Mouse (Mus musculus): ENCODE data around the gene Mrps10. TPM values are rescaled to one million over a fixed set of nuclear protein-coding genes. Genes with fewer than 3 reads are reported as not detected.

The Mrps10 gene
- polyA plus RNA-seq, 1 experiment from 2014 or later, result 66.9 TPM

- Histone ChIP-seq H3K27me3 (no peaks in the 10 kb centered on the region), H3K9ac (no peak overlapping the region), H3K9me3 (replicated peaks) (no peaks in the 10 kb centered on the region), H3K4me1 (no peaks in the 10 kb centered on the region), H3K4me3 (replicated peaks) (no peak overlapping the region), H3K4me2 (replicated peaks) (no peak overlapping the region), H3K27ac (replicated peaks) (no peak overlapping the region), H3K36me3 (peaks cover 30% of the 10 kb centered on the region)
- 81% methylated on average over 4 of the region's 4 CpGs for WGBS
- no peak for ATAC-seq (ENCODE audit: insufficient number of reproducible peaks, low FRiP score, low TSS enrichment, low read depth)
Measured at GRCm38 (mm10) chr17:47383266-47383665, 14.6 kb downstream of the Mrps10 start.

- no peaks in the 10 kb centered on the region for H3K4me1 ChIP-seq
- peaks cover 23% of the 10 kb centered on the region for H3K36me3 ChIP-seq
- H3K9ac ChIP-seq, result no peak overlapping the region
- H3K27ac ChIP-seq (replicated peaks), result no peak overlapping the region
- H3K9me3 ChIP-seq (replicated peaks), result no peaks in the 10 kb centered on the region
- H3K27me3 ChIP-seq, result no peaks in the 10 kb centered on the region
- no peak overlapping the region for H3K4me3 ChIP-seq (replicated peaks)
- no peak overlapping the region for H3K4me2 ChIP-seq (replicated peaks)
- ATAC-seq (ENCODE audit: insufficient number of reproducible peaks, low FRiP score, low TSS enrichment, low read depth), result no peak
- 91% methylated on average over 3 of the region's 3 CpGs for WGBS
Measured at GRCm38 (mm10) chr17:47384064-47384463, 15.4 kb downstream of the Mrps10 start.

- H3K9ac ChIP-seq, result no peak within 1 kb of the TSS
- H3K27ac ChIP-seq (replicated peaks), result no peak within 1 kb of the TSS
- H3K9me3 ChIP-seq (replicated peaks), result no peaks in the 10 kb centered on the region
- no peak for ATAC-seq (ENCODE audit: insufficient number of reproducible peaks, low FRiP score, low TSS enrichment, low read depth)
- peaks cover 13% of the 10 kb centered on the region; the same call in 1 of the 2 replicates for H3K36me3 ChIP-seq
- WGBS, result 45% methylated on average over 10 of the region's 10 CpGs
- no peak within 1 kb of the TSS for H3K4me3 ChIP-seq (replicated peaks)
- no peaks in the 10 kb centered on the region for H3K4me1 ChIP-seq
- no peaks in the 10 kb centered on the region for H3K27me3 ChIP-seq
- H3K4me2 ChIP-seq (replicated peaks), result no peak within 1 kb of the TSS
Measured at GRCm38 (mm10) chr17:47385145-47385544, 16.5 kb downstream of the Mrps10 start, which contains the start of gene Guca1b. Guca1b (plus strand) TSS chr17:47385393.

- H3K9ac ChIP-seq, result no peak overlapping the region
- ATAC-seq (ENCODE audit: insufficient number of reproducible peaks, low FRiP score, low TSS enrichment, low read depth), result no peak
- no peaks in the 10 kb centered on the region for H3K9me3 ChIP-seq (replicated peaks)
- H3K36me3 ChIP-seq, result no peaks in the 10 kb centered on the region
- H3K4me1 ChIP-seq, result no peaks in the 10 kb centered on the region
- WGBS, result 59% methylated on average over 4 of the region's 4 CpGs
- H3K4me3 ChIP-seq (replicated peaks), result no peak overlapping the region
- no peak overlapping the region for H3K27ac ChIP-seq (replicated peaks)
- H3K27me3 ChIP-seq, result no peaks in the 10 kb centered on the region
- no peak overlapping the region for H3K4me2 ChIP-seq (replicated peaks)
Measured at GRCm38 (mm10) chr17:47386649-47387048, 18.0 kb downstream of the Mrps10 start.

- no peak overlapping the region for H3K27ac ChIP-seq (replicated peaks)
- peak overlapping the region; percentile 40 for H3K4me3 ChIP-seq (replicated peaks)
- H3K9me3 ChIP-seq (replicated peaks), result no peaks in the 10 kb centered on the region
- no peak overlapping the region for H3K9ac ChIP-seq
- no peaks in the 10 kb centered on the region for H3K36me3 ChIP-seq
- ATAC-seq (ENCODE audit: insufficient number of reproducible peaks, low FRiP score, low TSS enrichment, low read depth), result no peak
- peak overlapping the region; percentile 57 for H3K4me2 ChIP-seq (replicated peaks)
- peaks cover 19% of the 10 kb centered on the region for H3K27me3 ChIP-seq
- peaks cover 18% of the 10 kb centered on the region for H3K4me1 ChIP-seq
- WGBS, result 16% methylated on average over 24 of the region's 24 CpGs
Measured at GRCm38 (mm10) chr17:47394223-47394869, 25.7 kb downstream of the Mrps10 start.

GRCm38 (mm10) chr17:47395376-47395913 is 26.8 kb downstream of the Mrps10 start:
- Histone ChIP-seq H3K4me3 (replicated peaks) (peak overlapping the region; percentile 40), H3K27me3 (peaks cover 19% of the 10 kb centered on the region), H3K9me3 (replicated peaks) (no peaks in the 10 kb centered on the region), H3K27ac (replicated peaks) (no peak overlapping the region), H3K4me2 (replicated peaks) (peak overlapping the region; percentile 57), H3K36me3 (no peaks in the 10 kb centered on the region), H3K9ac (no peak overlapping the region), H3K4me1 (peaks cover 18% of the 10 kb centered on the region)
- ATAC-seq (ENCODE audit: insufficient number of reproducible peaks, low FRiP score, low TSS enrichment, low read depth), result peak; percentile 73
- 2% methylated on average over 20 of the region's 20 CpGs for WGBS

GRCm38 (mm10) chr17:47399091-47399490 is 30.4 kb downstream of the Mrps10 start:
- Histone ChIP-seq H3K36me3 (no peaks in the 10 kb centered on the region), H3K4me2 (replicated peaks) (no peak overlapping the region), H3K4me1 (peaks cover 18% of the 10 kb centered on the region), H3K27ac (replicated peaks) (no peak overlapping the region), H3K27me3 (peaks cover 19% of the 10 kb centered on the region), H3K9ac (no peak overlapping the region), H3K4me3 (replicated peaks) (no peak overlapping the region), H3K9me3 (replicated peaks) (no peaks in the 10 kb centered on the region)
- no peak for ATAC-seq (ENCODE audit: insufficient number of reproducible peaks, low FRiP score, low TSS enrichment, low read depth)
- 82% methylated on average over 8 of the region's 8 CpGs for WGBS

- H3K9me3 ChIP-seq (replicated peaks), result no peaks in the 10 kb centered on the region
- peaks cover 4% of the 10 kb centered on the region; the same call in 1 of the 2 replicates for H3K4me1 ChIP-seq
- H3K27ac ChIP-seq (replicated peaks), result no peak within 1 kb of the TSS
- H3K36me3 ChIP-seq, result no peaks in the 10 kb centered on the region
- no peak within 1 kb of the TSS for H3K4me2 ChIP-seq (replicated peaks)
- 29% methylated on average over 10 of the region's 10 CpGs for WGBS
- H3K27me3 ChIP-seq, result peaks cover 16% of the 10 kb centered on the region
- no peak for ATAC-seq (ENCODE audit: insufficient number of reproducible peaks, low FRiP score, low TSS enrichment, low read depth)
- no peak within 1 kb of the TSS for H3K9ac ChIP-seq
- no peak within 1 kb of the TSS for H3K4me3 ChIP-seq (replicated peaks)
Measured at GRCm38 (mm10) chr17:47400451-47400850, 31.8 kb downstream of the Mrps10 start, which contains the start of gene Guca1a. Guca1a (minus strand) TSS chr17:47400584.

- Histone ChIP-seq H3K27ac (replicated peaks) (no peak overlapping the region), H3K36me3 (no peaks in the 10 kb centered on the region), H3K9ac (no peak overlapping the region), H3K27me3 (peaks cover 27% of the 10 kb centered on the region), H3K4me2 (replicated peaks) (no peak overlapping the region), H3K9me3 (replicated peaks) (no peaks in the 10 kb centered on the region), H3K4me3 (replicated peaks) (no peak overlapping the region), H3K4me1 (0 out of 2 replicates have a peak, but pooled peaks cover 8% of the 10 kb centered on the region)
- WGBS, result 57% methylated on average over 10 of the region's 10 CpGs
- 0 out of 2 replicates have a peak, but pooled peaks have one; percentile 6 for ATAC-seq (ENCODE audit: insufficient number of reproducible peaks, low FRiP score, low TSS enrichment, low read depth)
Measured at GRCm38 (mm10) chr17:47407717-47408557, 39.2 kb downstream of the Mrps10 start.

GRCm38 (mm10) chr17:47408558-47408898 is 39.8 kb downstream of the Mrps10 start:
- H3K9me3 ChIP-seq (replicated peaks), result no peaks in the 10 kb centered on the region
- H3K4me2 ChIP-seq (replicated peaks), result no peak overlapping the region
- H3K4me3 ChIP-seq (replicated peaks), result no peak overlapping the region
- no peaks in the 10 kb centered on the region for H3K36me3 ChIP-seq
- H3K9ac ChIP-seq, result no peak overlapping the region
- ATAC-seq (ENCODE audit: insufficient number of reproducible peaks, low FRiP score, low TSS enrichment, low read depth), result peak; percentile 26; the same call in 1 of the 2 replicates
- no peak overlapping the region for H3K27ac ChIP-seq (replicated peaks)
- 20% methylated on average over 8 of the region's 8 CpGs for WGBS
- H3K27me3 ChIP-seq, result peaks cover 27% of the 10 kb centered on the region
- H3K4me1 ChIP-seq, result 0 out of 2 replicates have a peak, but pooled peaks cover 8% of the 10 kb centered on the region
